Mouse (Mus musculus) liver, embryonic 14.5 days (tissue): ENCODE results near the gene Olfr281. TPM values are rescaled to one million over a fixed set of nuclear protein-coding genes. Genes with fewer than 3 reads are reported as not detected.
"Not testable (repeated sequence)": the region's sequence is repeated elsewhere in the genome, so short reads cannot be mapped to it uniquely, and the experiment has no call there.

Experiments used
- ATAC-seq: fragments of 200-750 bp; cut with Nextera tagmentation; 2 replicates; pipeline ENCODE4 v1.8.0; 2017; ENCODE audit warnings: moderate number of reproducible peaks, mild to moderate bottlenecking, moderate library complexity; ENCODE audit not compliant: insufficient read depth
- DNase-seq, 3 experiments: peaks; one replicate each; pipeline ENCODE4 v3.0.0-alpha.2; 2012 to 2013; ENCODE audit warnings: low read depth in 3 of 3, low spot score in 3 of 3
- H3K27ac ChIP-seq: fragments of 300-500 bp; sonication (generic); 2 replicates; pipeline ENCODE4 v1.5.1; 2014; ENCODE audit warnings: moderate library complexity, mild to moderate bottlenecking, control low read depth, inconsistent platforms
- H3K27me3 ChIP-seq: fragments of 300-500 bp; sonication (generic); 2 replicates; pipeline ENCODE4 v1.6.1; 2014; ENCODE audit warnings: mild to moderate bottlenecking, low read length, moderate library complexity; ENCODE audit not compliant: control insufficient read depth, insufficient read depth
- H3K36me3 ChIP-seq: fragments of 300-500 bp; sonication (generic); replicated peaks from 2 replicates; pipeline ENCODE4 v1.6.1; 2014; ENCODE audit warnings: low read depth; ENCODE audit not compliant: control insufficient read depth, insufficient read depth
- H3K4me1 ChIP-seq, 2 experiments: fragments of 200-500 bp in 1 of 2; fragments of 300-500 bp in 1 of 2; sonication (generic) in 1 of 2; replicated peaks; 2 replicates each; pipeline ENCODE4 v1.6.1; 2012 to 2014; ENCODE audit warnings: antibody characterized with exemption in 1 of 2, inconsistent platforms in 1 of 2, low read length in 1 of 2; ENCODE audit not compliant: control insufficient read depth in 2 of 2, insufficient read depth in 2 of 2
- H3K4me2 ChIP-seq: fragments of 300-500 bp; sonication (generic); 2 replicates; pipeline ENCODE4 v1.6.1; 2014; ENCODE audit warnings: low read depth, mild to moderate bottlenecking, control low read depth, moderate library complexity
- H3K4me3 ChIP-seq, 2 experiments: fragments of 200-500 bp in 1 of 2; fragments of 300-500 bp in 1 of 2; sonication (generic) in 1 of 2; 2 replicates each; pipeline ENCODE4 v1.5.1; 2012 to 2014; ENCODE audit warnings: low read depth in 2 of 2, low read length in 2 of 2, mild to moderate bottlenecking in 2 of 2, control low read depth in 1 of 2, inconsistent platforms in 1 of 2, moderate library complexity in 1 of 2; ENCODE audit not compliant: insufficient read depth in 1 of 2
- H3K9ac ChIP-seq: fragments of 300-500 bp; sonication (generic); replicated peaks from 2 replicates; pipeline ENCODE4 v1.6.1; 2014; ENCODE audit warnings: mild to moderate bottlenecking, control low read depth, moderate library complexity
- H3K9me3 ChIP-seq: fragments of 300-500 bp; sonication (generic); 2 replicates; pipeline ENCODE4 v1.6.1; 2016; ENCODE audit warnings: low read length, mixed read lengths; ENCODE audit not compliant: control insufficient read depth
- CTCF ChIP-seq: IDR thresholded peaks from 2 replicates; pipeline ENCODE4 v1.5.1; 2016; ENCODE audit warnings: antibody characterized with exemption, low read depth, control low read depth
- EP300 ChIP-seq: IDR thresholded peaks from 2 replicates; pipeline ENCODE4 v1.6.1; 2016; ENCODE audit warnings: antibody characterized with exemption, low read depth
- WGBS: fragments of 180-500 bp; shearing (Covaris S2); extraction: QIAGEN DNeasy Blood & Tissue Kit; methylation state at CpG from one replicate; pipeline ENCODE4 v1.1.7; 2014; ENCODE audit not compliant: insufficient replicate concordance; 5-methylcytosine and 5-hydroxymethylcytosine counted together
- polyA plus RNA-seq, 2 experiments: library from polyadenylated mRNA; depleted of rRNA in 1 of 2; stranded (reverse) in 1 of 2; unstranded in 1 of 2; fragments of >200 nt; fragmentation: Nextera tagmentation in 1 of 2; extraction: Ambion mirVana in 1 of 2; gene quantifications; 2 replicates each; pipeline versions ENCODE4 v1.2.1 to v1.2.3; 2012 to 2014

Olfr281 gene
- polyA plus RNA-seq (2012; rRNA removed) (not detected in 2 replicates), polyA plus RNA-seq (2014; fragmentation: Nextera tagmentation; extraction: Ambion mirVana) (not detected in 2 replicates)

- Histone ChIP-seq H3K36me3 (no peaks in the 10 kb centered on the region), H3K9ac (no peak within 1 kb of the TSS), H3K9me3 (no peaks in the 10 kb centered on the region), H3K27me3 (no peaks in the 10 kb centered on the region), H3K27ac (no peak within 1 kb of the TSS), H3K4me1 (no peaks in the 10 kb centered on the region), H3K4me3 (no peak within 1 kb of the TSS), H3K4me2 (no peak within 1 kb of the TSS)
- no peak for ATAC-seq
- no peak for DNase-seq
- 69% methylated on average over 7 of the region's 7 CpGs for WGBS
- TF ChIP-seq CTCF (no peak), EP300 (no peak)
Observed at GRCm38 (mm10) chr15:98452288-98452687, at the start of gene Olfr281. TSS of gene Olfr281 (plus strand) at chr15:98452588.

- no peak for TF ChIP-seq EP300
- peak; percentile 17; the same call in 1 of the 2 replicates for TF ChIP-seq CTCF
- Histone ChIP-seq H3K4me1 (no peaks in the 10 kb centered on the region), H3K9me3 (no peaks in the 10 kb centered on the region), H3K9ac (no peak overlapping the region), H3K4me2 (no peak overlapping the region), H3K27ac (no peak overlapping the region), H3K4me3 (no peak overlapping the region), H3K27me3 (no peaks in the 10 kb centered on the region), H3K36me3 (no peaks in the 10 kb centered on the region)
- DNase-seq (no peak), ATAC-seq (no peak)
- 56% methylated on average over 17 of the region's 17 CpGs for WGBS
Observed at GRCm38 (mm10) chr15:98408406-98409060, 43.9 kb upstream of the Olfr281 start.

- Histone ChIP-seq H3K27me3 (no peaks in the 10 kb centered on the region), H3K4me2 (no peak overlapping the region), H3K27ac (no peak overlapping the region), H3K4me3 (no peak overlapping the region), H3K4me1 (no peaks in the 10 kb centered on the region), H3K9ac (no peak overlapping the region), H3K9me3 (no peaks in the 10 kb centered on the region), H3K36me3 (no peaks in the 10 kb centered on the region)
- TF ChIP-seq EP300 (no peak), CTCF (no peak)
- 71% methylated on average over 2 of the region's 2 CpGs for WGBS
- DNase-seq (no peak), ATAC-seq (no peak)
Observed at GRCm38 (mm10) chr15:98409635-98410034, 42.8 kb upstream of the Olfr281 start.

GRCm38 (mm10) chr15:98410249-98410648, 42.1 kb upstream of the Olfr281 start:
- Histone ChIP-seq H3K4me1 (no peaks in the 10 kb centered on the region), H3K9ac (no peak overlapping the region), H3K27me3 (no peaks in the 10 kb centered on the region), H3K4me2 (no peak overlapping the region), H3K27ac (no peak overlapping the region), H3K4me3 (no peak overlapping the region), H3K9me3 (no peaks in the 10 kb centered on the region), H3K36me3 (no peaks in the 10 kb centered on the region)
- 58% methylated on average over 9 of the region's 9 CpGs for WGBS
- ATAC-seq, result no peak
- no peak for DNase-seq
- TF ChIP-seq CTCF, result no peak
- no peak for TF ChIP-seq EP300

- H3K9ac ChIP-seq, result no peak overlapping the region
- H3K36me3 ChIP-seq, result no peaks in the 10 kb centered on the region
- no peak overlapping the region for H3K27ac ChIP-seq
- H3K9me3 ChIP-seq, result no peaks in the 10 kb centered on the region
- TF ChIP-seq CTCF (no peak), EP300 (no peak)
- ATAC-seq (no peak), DNase-seq (no peak)
- H3K4me1 ChIP-seq, result no peaks in the 10 kb centered on the region
- no peak overlapping the region for H3K4me2 ChIP-seq
- H3K4me3 ChIP-seq, result no peak overlapping the region
- H3K27me3 ChIP-seq, result no peaks in the 10 kb centered on the region
- WGBS, result 31% methylated on average over 4 of the region's 4 CpGs
Observed at GRCm38 (mm10) chr15:98415996-98416395, 36.4 kb upstream of the Olfr281 start.

- ATAC-seq, DNase-seq, H3K4me1 ChIP-seq, H3K9me3 ChIP-seq, H3K4me2 ChIP-seq, H3K4me3 ChIP-seq, H3K9ac ChIP-seq, H3K36me3 ChIP-seq, H3K27ac ChIP-seq, H3K27me3 ChIP-seq: not testable (repeated sequence)
Observed at GRCm38 (mm10) chr15:98416802-98417201, 35.6 kb upstream of the Olfr281 start.

GRCm38 (mm10) chr15:98417285-98417684, 35.1 kb upstream of the Olfr281 start:
- H3K4me2 ChIP-seq, H3K9me3 ChIP-seq, H3K4me1 ChIP-seq, ATAC-seq, H3K27ac ChIP-seq, H3K36me3 ChIP-seq, DNase-seq, H3K9ac ChIP-seq, H3K27me3 ChIP-seq, H3K4me3 ChIP-seq: not testable (repeated sequence)
- 10% methylated on average over 2 of the region's 3 CpGs for WGBS
